Mouse (Mus musculus): ENCODE data around the gene Commd4. TPM values are rescaled to one million over a fixed set of nuclear protein-coding genes. Genes with fewer than 3 reads are reported as not detected.
"Not testable (repeated sequence)": the region's sequence is repeated elsewhere in the genome, so short reads cannot be mapped to it uniquely, and the experiment has no call there.

Gene Commd4
- polyA plus RNA-seq (2015; fragmentation: Nextera tagmentation; extraction: Ambion mirVana): 48.4 and 52.7 TPM in 2 replicates

GRCm38 (mm10) chr9:57158013-57158470 is at the start of gene Commd4:
Gene Commd4, minus strand, starts transcription at chr9:57158331.
- peak within 1 kb of the TSS; percentile 69 for H3K9ac ChIP-seq
- ATAC-seq (ENCODE audit: insufficient read depth): peak; percentile 70
- H3K27ac ChIP-seq (replicated peaks): no peak within 1 kb of the TSS; the same call in 1 of the 2 replicates
- H3K27me3 ChIP-seq: no peaks in the 10 kb centered on the region
- peaks cover 22% of the 10 kb centered on the region for H3K4me1 ChIP-seq (replicated peaks)
- WGBS (ENCODE audit: insufficient replicate concordance): under 1% methylated on average over 24 of the region's 24 CpGs
- H3K4me2 ChIP-seq: peak within 1 kb of the TSS; percentile 89
- peaks cover 15% of the 10 kb centered on the region for H3K36me3 ChIP-seq (replicated peaks)
- no peaks in the 10 kb centered on the region for H3K9me3 ChIP-seq (replicated peaks)
- peak within 1 kb of the TSS; percentile 79 for H3K4me3 ChIP-seq (replicated peaks)

- WGBS (ENCODE audit: insufficient replicate concordance): 60% methylated on average over 2 of the region's 2 CpGs
- no peak overlapping the region for H3K27ac ChIP-seq (replicated peaks)
- no peaks in the 10 kb centered on the region for H3K9me3 ChIP-seq (replicated peaks)
- no peak overlapping the region for H3K9ac ChIP-seq
- H3K27me3 ChIP-seq: no peaks in the 10 kb centered on the region
- H3K4me3 ChIP-seq (replicated peaks): no peak overlapping the region
- H3K4me2 ChIP-seq: no peak overlapping the region
- no peaks in the 10 kb centered on the region for H3K4me1 ChIP-seq (replicated peaks)
- H3K36me3 ChIP-seq (replicated peaks): no peaks in the 10 kb centered on the region
- ATAC-seq (ENCODE audit: insufficient read depth): no peak
Measured at GRCm38 (mm10) chr9:57206896-57207295, 48.8 kb upstream of the Commd4 start.

GRCm38 (mm10) chr9:57203571-57203970 is 45.4 kb upstream of the Commd4 start:
- not testable (repeated sequence) for H3K27me3 ChIP-seq; ATAC-seq (ENCODE audit: insufficient read depth); H3K4me1 ChIP-seq (replicated peaks); H3K36me3 ChIP-seq (replicated peaks); H3K9me3 ChIP-seq (replicated peaks); H3K27ac ChIP-seq (replicated peaks); H3K4me3 ChIP-seq (replicated peaks); H3K9ac ChIP-seq; H3K4me2 ChIP-seq
- WGBS (ENCODE audit: insufficient replicate concordance): 41% methylated on average over 13 of the region's 13 CpGs

GRCm38 (mm10) chr9:57202981-57203380 is 44.9 kb upstream of the Commd4 start:
- WGBS (ENCODE audit: insufficient replicate concordance): 60% methylated on average over 7 of the region's 7 CpGs
- ATAC-seq (ENCODE audit: insufficient read depth): no peak
- no peak overlapping the region for H3K4me3 ChIP-seq (replicated peaks)
- no peaks in the 10 kb centered on the region for H3K9me3 ChIP-seq (replicated peaks)
- no peak overlapping the region for H3K9ac ChIP-seq
- H3K4me2 ChIP-seq: no peak overlapping the region
- H3K27ac ChIP-seq (replicated peaks): no peak overlapping the region
- H3K27me3 ChIP-seq: no peaks in the 10 kb centered on the region
- H3K4me1 ChIP-seq (replicated peaks): no peaks in the 10 kb centered on the region
- H3K36me3 ChIP-seq (replicated peaks): no peaks in the 10 kb centered on the region

- Histone ChIP-seq H3K9ac (no peak overlapping the region), H3K4me3 (replicated peaks) (no peak overlapping the region), H3K36me3 (replicated peaks) (no peaks in the 10 kb centered on the region), H3K9me3 (replicated peaks) (no peaks in the 10 kb centered on the region), H3K4me2 (no peak overlapping the region), H3K27me3 (no peaks in the 10 kb centered on the region), H3K4me1 (replicated peaks) (no peaks in the 10 kb centered on the region), H3K27ac (replicated peaks) (no peak overlapping the region)
- ATAC-seq (ENCODE audit: insufficient read depth): no peak
- WGBS (ENCODE audit: insufficient replicate concordance): 54% methylated on average over 8 of the region's 8 CpGs
Measured at GRCm38 (mm10) chr9:57197414-57197813, 39.3 kb upstream of the Commd4 start.

GRCm38 (mm10) chr9:57196708-57197107 is 38.6 kb upstream of the Commd4 start:
- 51% methylated on average over 3 of the region's 3 CpGs for WGBS (ENCODE audit: insufficient replicate concordance)
- ATAC-seq (ENCODE audit: insufficient read depth): no peak
- Histone ChIP-seq H3K9ac (no peak overlapping the region), H3K27me3 (no peaks in the 10 kb centered on the region), H3K4me3 (replicated peaks) (no peak overlapping the region), H3K27ac (replicated peaks) (no peak overlapping the region), H3K36me3 (replicated peaks) (no peaks in the 10 kb centered on the region), H3K9me3 (replicated peaks) (no peaks in the 10 kb centered on the region), H3K4me1 (replicated peaks) (no peaks in the 10 kb centered on the region), H3K4me2 (no peak overlapping the region)

DNA sequence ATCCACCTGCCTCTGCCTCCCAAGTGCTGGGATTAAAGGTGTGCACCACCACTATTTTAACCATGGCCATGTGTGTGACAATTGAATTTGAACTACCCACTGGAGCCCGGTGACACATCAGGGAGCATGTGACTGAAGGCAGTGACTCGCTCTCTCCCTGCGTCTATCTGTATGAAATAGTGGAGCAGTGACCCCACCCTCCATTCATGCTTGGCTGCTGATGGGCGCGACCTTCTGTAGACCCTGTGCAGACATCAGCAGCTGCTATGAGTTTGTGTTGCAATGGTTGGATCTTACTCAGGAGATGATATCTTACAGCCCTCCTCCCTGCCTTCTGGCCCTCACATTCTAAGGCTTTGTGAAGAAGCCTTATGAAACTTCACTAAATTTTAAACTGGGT is 10.3 kb upstream of the Commd4 start:
- ATAC-seq (ENCODE audit: insufficient read depth): no peak
- no peaks in the 10 kb centered on the region for H3K9me3 ChIP-seq (replicated peaks)
- H3K27ac ChIP-seq (replicated peaks): no peak overlapping the region
- H3K4me1 ChIP-seq (replicated peaks): no peaks in the 10 kb centered on the region
- H3K4me3 ChIP-seq (replicated peaks): no peak overlapping the region
- no peak overlapping the region for H3K9ac ChIP-seq
- WGBS (ENCODE audit: insufficient replicate concordance): 67% methylated on average over 5 of the region's 5 CpGs
- no peaks in the 10 kb centered on the region for H3K36me3 ChIP-seq (replicated peaks)
- no peak overlapping the region for H3K4me2 ChIP-seq
- no peaks in the 10 kb centered on the region for H3K27me3 ChIP-seq

- WGBS (ENCODE audit: insufficient replicate concordance): 62% methylated on average over 2 of the region's 2 CpGs
Measured at GRCm38 (mm10) chr9:57166173-57166572, 8.0 kb upstream of the Commd4 start.

DNA sequence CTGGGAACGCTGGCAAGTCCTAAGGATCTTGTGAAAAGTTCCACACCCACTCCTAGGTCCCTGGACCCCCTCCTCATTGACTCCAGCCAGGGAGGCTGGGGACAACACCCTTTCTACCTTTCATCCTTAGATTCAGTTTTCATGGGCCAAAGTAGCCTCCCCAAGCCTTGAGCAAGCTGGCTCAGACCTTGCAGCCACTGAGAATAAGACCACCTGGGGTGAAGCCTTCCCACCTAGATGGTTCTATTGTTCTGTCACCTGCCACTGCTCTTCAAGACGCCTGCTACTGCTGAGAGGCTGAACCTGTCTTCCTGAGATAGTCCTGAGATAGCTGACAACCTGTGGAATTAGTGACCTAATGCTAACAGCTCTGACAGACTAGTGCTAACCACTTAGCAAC is 5.0 kb upstream of the Commd4 start:
- H3K27ac ChIP-seq (replicated peaks): no peak overlapping the region
- no peak overlapping the region for H3K9ac ChIP-seq
- no peaks in the 10 kb centered on the region for H3K9me3 ChIP-seq (replicated peaks)
- ATAC-seq (ENCODE audit: insufficient read depth): no peak
- 37% methylated on average over 2 of the region's 2 CpGs for WGBS (ENCODE audit: insufficient replicate concordance)
- H3K27me3 ChIP-seq: no peaks in the 10 kb centered on the region
- peaks cover 6% of the 10 kb centered on the region; the same call in 1 of the 2 replicates for H3K4me1 ChIP-seq (replicated peaks)
- no peak overlapping the region for H3K4me2 ChIP-seq
- no peak overlapping the region for H3K4me3 ChIP-seq (replicated peaks)
- H3K36me3 ChIP-seq (replicated peaks): no peaks in the 10 kb centered on the region

More at GRCm38 (mm10) chr9:57166173-57166572, 8.0 kb upstream of the Commd4 start:
- no peak for ATAC-seq (ENCODE audit: insufficient read depth)
- no peak overlapping the region for H3K27ac ChIP-seq (replicated peaks)
- no peak overlapping the region for H3K4me3 ChIP-seq (replicated peaks)
- no peaks in the 10 kb centered on the region for H3K4me1 ChIP-seq (replicated peaks)
- no peak overlapping the region for H3K9ac ChIP-seq
- no peaks in the 10 kb centered on the region for H3K27me3 ChIP-seq
- H3K36me3 ChIP-seq (replicated peaks): no peaks in the 10 kb centered on the region
- no peaks in the 10 kb centered on the region for H3K9me3 ChIP-seq (replicated peaks)
- no peak overlapping the region for H3K4me2 ChIP-seq

DNA sequence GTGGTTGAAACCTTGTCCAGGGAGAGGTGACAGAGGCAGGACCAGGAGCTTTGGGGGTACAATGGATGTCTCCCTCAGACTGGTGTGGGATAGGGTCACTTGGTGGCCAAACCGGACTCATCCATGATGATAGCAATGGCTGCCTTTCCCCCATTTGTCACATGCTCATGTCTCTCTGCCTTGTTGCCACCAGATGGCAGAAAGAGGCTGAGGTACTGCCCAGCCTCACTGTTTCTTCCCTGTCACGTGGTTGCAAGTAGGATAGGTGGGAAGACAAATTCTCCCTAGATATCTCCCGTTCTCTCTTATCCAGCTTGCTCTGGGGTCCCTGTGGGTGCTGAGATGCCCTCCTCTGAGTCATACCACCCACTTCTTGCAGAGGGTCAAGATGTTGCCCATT is 4.4 kb upstream of the Commd4 start:
- Histone ChIP-seq H3K36me3 (replicated peaks) (no peaks in the 10 kb centered on the region), H3K9me3 (replicated peaks) (no peaks in the 10 kb centered on the region), H3K4me2 (no peak overlapping the region), H3K27me3 (no peaks in the 10 kb centered on the region), H3K27ac (replicated peaks) (no peak overlapping the region), H3K4me1 (replicated peaks) (peaks cover 11% of the 10 kb centered on the region), H3K4me3 (replicated peaks) (no peak overlapping the region), H3K9ac (no peak overlapping the region)
- ATAC-seq (ENCODE audit: insufficient read depth): no peak
- 10% methylated on average over 3 of the region's 3 CpGs for WGBS (ENCODE audit: insufficient replicate concordance)

- peaks cover 15% of the 10 kb centered on the region for H3K36me3 ChIP-seq (replicated peaks)
- no peak for ATAC-seq (ENCODE audit: insufficient read depth)
- H3K4me2 ChIP-seq: peak overlapping the region; percentile 89
- H3K27me3 ChIP-seq: no peaks in the 10 kb centered on the region
- H3K9ac ChIP-seq: peak overlapping the region; percentile 30
- no peak overlapping the region; the same call in 1 of the 2 replicates for H3K27ac ChIP-seq (replicated peaks)
- H3K4me1 ChIP-seq (replicated peaks): peaks cover 22% of the 10 kb centered on the region
- WGBS (ENCODE audit: insufficient replicate concordance): 34% methylated on average over 11 of the region's 11 CpGs
- H3K4me3 ChIP-seq (replicated peaks): peak overlapping the region; percentile 79
- H3K9me3 ChIP-seq (replicated peaks): no peaks in the 10 kb centered on the region
Measured at GRCm38 (mm10) chr9:57158506-57158905, 375 bp upstream of the Commd4 start.

DNA sequence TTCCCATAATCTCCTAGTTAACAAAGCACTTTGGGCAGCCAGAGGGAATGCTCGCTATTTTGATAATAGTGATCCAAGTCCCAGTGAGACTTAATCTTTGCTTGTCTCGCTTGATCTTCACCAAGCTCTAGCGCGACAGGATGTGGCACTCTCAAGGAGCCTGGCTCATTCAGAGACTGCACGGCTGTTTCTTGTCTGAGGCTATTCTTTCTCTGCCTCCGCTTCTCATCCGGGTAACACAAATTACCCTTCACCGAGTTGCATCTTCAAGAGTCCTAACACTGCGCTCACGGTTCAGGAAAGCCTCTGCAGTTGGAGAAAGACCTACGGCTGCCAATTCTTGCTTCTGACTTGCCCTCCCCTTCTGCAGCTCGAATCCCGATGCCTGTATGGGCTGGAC is 632 bp downstream of the Commd4 start:
- peak overlapping the region; percentile 69 for H3K9ac ChIP-seq
- peak overlapping the region; percentile 89 for H3K4me2 ChIP-seq
- H3K9me3 ChIP-seq (replicated peaks): no peaks in the 10 kb centered on the region
- peaks cover 22% of the 10 kb centered on the region for H3K4me1 ChIP-seq (replicated peaks)
- peak overlapping the region; percentile 79 for H3K4me3 ChIP-seq (replicated peaks)
- no peaks in the 10 kb centered on the region for H3K27me3 ChIP-seq
- no peak overlapping the region for H3K27ac ChIP-seq (replicated peaks)
- WGBS (ENCODE audit: insufficient replicate concordance): 25% methylated on average over 13 of the region's 13 CpGs
- ATAC-seq (ENCODE audit: insufficient read depth): no peak
- peaks cover 15% of the 10 kb centered on the region for H3K36me3 ChIP-seq (replicated peaks)
